Mouse (Mus musculus) stomach, postnatal 0 days (tissue): ENCODE results near the gene Zfp988. TPM values are rescaled to one million over a fixed set of nuclear protein-coding genes. Genes with fewer than 3 reads are reported as not detected.
"Not testable (repeated sequence)": the region's sequence is repeated elsewhere in the genome, so short reads cannot be mapped to it uniquely, and the experiment has no call there.

Experiments used
- ATAC-seq: fragments of 200-750 bp; cut with Nextera tagmentation; 2 replicates; pipeline ENCODE4 v1.8.0; 2017; ENCODE audit not compliant: low FRiP score, low TSS enrichment
- DNase-seq: peaks from one replicate; pipeline ENCODE4 v3.0.0-alpha.2; 2016; ENCODE audit warnings: low spot score
- H3K27ac ChIP-seq: fragments of 300-500 bp; sonication (generic); replicated peaks from 2 replicates; pipeline ENCODE4 v1.5.1; 2014; ENCODE audit warnings: mild to moderate bottlenecking, control low read depth
- H3K27me3 ChIP-seq: fragments of 300-500 bp; sonication (generic); 2 replicates; pipeline ENCODE4 v1.6.1; 2014; ENCODE audit warnings: low read length; ENCODE audit not compliant: control insufficient read depth, insufficient read depth
- H3K36me3 ChIP-seq: fragments of 300-500 bp; sonication (generic); 2 replicates; pipeline ENCODE4 v1.6.1; 2014; ENCODE audit warnings: low read length, mixed read lengths; ENCODE audit not compliant: control insufficient read depth, insufficient read depth
- H3K4me1 ChIP-seq: fragments of 300-500 bp; sonication (generic); replicated peaks from 2 replicates; pipeline ENCODE4 v1.6.1; 2014; ENCODE audit warnings: antibody characterized with exemption; ENCODE audit not compliant: control insufficient read depth, insufficient read depth
- H3K4me2 ChIP-seq: fragments of 300-500 bp; sonication (generic); replicated peaks from 2 replicates; pipeline ENCODE4 v1.6.1; 2014; ENCODE audit warnings: low read depth, mild to moderate bottlenecking, control low read depth, moderate library complexity
- H3K4me3 ChIP-seq: fragments of 300-500 bp; sonication (generic); 2 replicates; pipeline ENCODE4 v1.5.1; 2014; ENCODE audit warnings: low read depth, low read length, control low read depth
- H3K9ac ChIP-seq: fragments of 300-500 bp; sonication (generic); 2 replicates; pipeline ENCODE4 v1.6.1; 2014; ENCODE audit warnings: mild to moderate bottlenecking, low read length, control low read depth, mixed read lengths
- H3K9me3 ChIP-seq: fragments of 300-500 bp; sonication (generic); 2 replicates; pipeline ENCODE4 v1.6.1; 2016; ENCODE audit warnings: low read length; ENCODE audit not compliant: control insufficient read depth
- whole genome bisulfite sequencing: fragments of 180-500 bp; shearing (Covaris S2); extraction: QIAGEN DNeasy Blood & Tissue Kit; methylation state at CpG from one replicate; pipeline ENCODE4 v1.1.7; 2014; 5-methylcytosine and 5-hydroxymethylcytosine counted together
- polyA plus RNA-seq: library from polyadenylated mRNA; unstranded; fragments of >200 nt; fragmentation: Nextera tagmentation; extraction: Ambion mirVana; gene quantifications from 2 replicates; pipeline ENCODE4 v1.2.1, GENCODE M21; 2015

Zfp988 gene
- polyA plus RNA-seq: 0.05 and 0.16 TPM in 2 replicates

DNA sequence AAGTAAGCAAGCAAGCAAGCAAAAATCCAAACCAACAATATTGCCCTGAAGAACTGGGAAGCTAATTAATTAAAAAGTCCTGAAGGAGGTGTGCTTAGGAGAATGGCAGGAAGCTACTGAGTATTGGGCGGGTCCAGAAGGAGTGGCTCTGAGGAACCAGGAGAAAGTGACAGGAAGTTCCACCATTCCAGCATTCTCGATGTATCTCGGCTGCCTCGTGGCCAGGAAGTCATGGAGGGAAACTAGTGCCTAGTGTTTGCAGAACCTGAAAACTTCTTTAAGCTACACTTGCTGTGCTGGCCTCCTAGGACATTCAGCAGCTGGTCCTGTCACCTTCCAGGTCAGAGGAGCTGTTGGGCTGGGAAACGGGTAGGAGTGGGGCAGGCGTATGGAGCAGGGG, at the start of gene Zfp988:
Gene Zfp988 (plus strand): TSS at position 239 of the 400 bp plus-strand sequence.
- H3K4me2 ChIP-seq, H3K4me3 ChIP-seq, ATAC-seq, H3K4me1 ChIP-seq, H3K9me3 ChIP-seq, H3K36me3 ChIP-seq, H3K9ac ChIP-seq, H3K27me3 ChIP-seq, H3K27ac ChIP-seq: not testable (repeated sequence)
- 86% methylated on average over 6 of the region's 6 CpGs for WGBS
- DNase-seq: peak; percentile 14

DNA sequence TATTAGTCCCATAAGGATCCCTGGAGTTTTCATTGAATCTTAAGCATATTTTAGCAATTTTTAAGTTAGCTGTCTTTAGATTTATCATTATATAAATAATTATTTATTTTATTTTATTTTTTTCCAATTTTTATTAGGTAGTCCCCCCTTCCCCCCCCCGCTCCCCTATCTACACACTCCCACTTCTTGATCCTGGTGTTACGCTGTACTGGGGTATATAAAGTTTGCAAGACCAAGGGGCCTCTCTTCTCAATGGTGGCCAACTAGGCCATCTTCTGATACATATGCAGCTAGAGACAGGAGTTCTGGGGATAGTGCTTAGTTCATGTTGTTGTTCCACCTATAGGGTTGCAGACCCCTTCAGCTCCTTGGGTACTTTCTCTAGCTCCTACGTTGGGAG, 42.8 kb upstream of the Zfp988 start:
- not testable (repeated sequence) for H3K27me3 ChIP-seq, ATAC-seq, DNase-seq, H3K4me2 ChIP-seq, H3K9ac ChIP-seq, H3K4me3 ChIP-seq, H3K27ac ChIP-seq, H3K36me3 ChIP-seq, H3K9me3 ChIP-seq, H3K4me1 ChIP-seq
- WGBS: 90% methylated on average over 2 of the region's 3 CpGs

DNA sequence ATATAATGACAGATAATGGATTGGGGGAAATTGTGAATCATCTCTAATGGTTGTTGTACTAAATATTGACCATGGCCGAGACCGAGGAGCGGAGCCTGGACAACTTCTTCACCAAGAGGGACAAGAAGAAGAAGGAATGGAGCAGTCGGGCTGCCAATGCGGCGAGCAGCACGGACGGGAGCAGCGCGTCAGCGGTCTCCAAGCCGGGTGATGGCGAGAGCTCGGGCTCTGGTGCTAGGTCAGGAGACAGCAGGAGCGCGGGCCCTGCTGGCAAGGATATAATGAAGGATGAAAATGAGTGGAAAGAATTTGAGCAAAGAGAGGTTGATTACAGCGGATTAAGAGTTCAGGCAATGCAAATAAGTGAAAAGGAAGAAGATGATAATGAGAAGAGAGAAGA, 38.2 kb upstream of the Zfp988 start:
- WGBS: 91% methylated on average over 16 of the region's 17 CpGs
- not testable (repeated sequence) for H3K4me2 ChIP-seq, H3K36me3 ChIP-seq, H3K4me3 ChIP-seq, H3K9me3 ChIP-seq, DNase-seq, ATAC-seq, H3K27ac ChIP-seq, H3K27me3 ChIP-seq, H3K9ac ChIP-seq, H3K4me1 ChIP-seq

DNA sequence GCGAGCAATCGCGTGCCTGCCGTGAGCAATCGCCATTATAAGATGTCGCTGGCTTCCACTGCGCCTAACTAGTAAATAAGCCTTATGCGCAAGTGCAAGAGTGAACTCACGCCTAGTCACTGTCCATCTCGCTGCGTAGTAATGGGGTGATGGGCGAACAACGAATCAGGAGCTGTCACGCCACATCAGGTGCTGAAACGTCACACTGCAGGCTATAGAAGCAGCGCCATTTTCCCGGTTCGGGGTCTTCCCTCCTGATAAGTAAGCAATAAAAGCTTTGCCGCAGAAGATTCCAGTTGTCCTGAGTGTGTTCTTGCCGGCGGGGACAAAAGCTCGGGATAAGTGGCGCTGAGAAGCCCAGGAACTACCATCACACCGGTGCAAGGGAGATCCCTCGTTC, 36.7 kb upstream of the Zfp988 start:
- H3K27me3 ChIP-seq, ATAC-seq, H3K36me3 ChIP-seq, H3K9ac ChIP-seq, H3K4me3 ChIP-seq, H3K4me1 ChIP-seq, H3K27ac ChIP-seq, H3K4me2 ChIP-seq, H3K9me3 ChIP-seq, DNase-seq: not testable (repeated sequence)
- WGBS: 86% methylated on average over 25 of the region's 25 CpGs

DNA sequence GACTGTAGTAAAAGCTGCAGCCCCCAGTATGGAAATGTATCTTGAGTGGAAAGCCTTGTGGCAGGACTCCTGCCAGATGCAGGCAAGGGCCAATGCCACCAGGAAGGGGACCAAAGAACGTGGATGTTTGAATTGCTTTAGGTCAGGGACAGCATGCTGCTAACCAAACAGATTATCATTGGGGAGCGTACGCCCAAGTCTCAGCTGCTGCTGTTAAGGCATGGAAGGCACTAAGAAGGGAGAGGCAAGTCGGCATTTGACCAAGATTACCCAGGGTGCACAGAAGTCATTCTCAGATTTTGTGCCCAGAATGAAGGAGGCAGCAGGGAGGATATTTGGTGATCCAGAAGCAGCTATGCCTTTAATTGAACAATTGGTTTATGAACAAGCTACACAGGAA, 35.4 kb upstream of the Zfp988 start:
- H3K4me2 ChIP-seq, H3K27me3 ChIP-seq, ATAC-seq, DNase-seq, H3K36me3 ChIP-seq, H3K4me3 ChIP-seq, H3K27ac ChIP-seq, H3K4me1 ChIP-seq, H3K9me3 ChIP-seq, H3K9ac ChIP-seq: not testable (repeated sequence)
- 83% methylated on average over 4 of the region's 4 CpGs for WGBS

DNA sequence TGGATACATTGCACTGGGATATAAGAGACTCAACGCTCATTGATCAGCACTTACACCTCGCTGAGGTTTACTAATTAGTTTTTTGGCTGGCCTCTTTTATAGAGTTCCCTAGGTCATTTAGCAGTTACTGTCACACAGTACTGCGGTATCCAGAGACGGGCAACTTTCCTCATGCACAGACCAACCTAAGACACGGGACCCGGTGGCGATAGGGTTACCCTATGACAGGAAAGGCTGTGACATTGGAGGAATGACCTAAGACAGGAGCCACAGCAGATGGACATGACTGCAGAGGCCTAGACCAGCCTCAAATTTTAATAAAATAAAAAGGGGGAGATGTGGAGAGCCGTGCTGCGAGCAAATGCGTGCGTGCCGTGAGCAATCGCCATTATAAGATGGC, 33.9 kb upstream of the Zfp988 start:
- H3K4me1 ChIP-seq, H3K36me3 ChIP-seq, H3K27me3 ChIP-seq, H3K4me2 ChIP-seq, H3K4me3 ChIP-seq, ATAC-seq, H3K9ac ChIP-seq, H3K27ac ChIP-seq, H3K9me3 ChIP-seq, DNase-seq: not testable (repeated sequence)
- 89% methylated on average over 11 of the region's 13 CpGs for WGBS

DNA sequence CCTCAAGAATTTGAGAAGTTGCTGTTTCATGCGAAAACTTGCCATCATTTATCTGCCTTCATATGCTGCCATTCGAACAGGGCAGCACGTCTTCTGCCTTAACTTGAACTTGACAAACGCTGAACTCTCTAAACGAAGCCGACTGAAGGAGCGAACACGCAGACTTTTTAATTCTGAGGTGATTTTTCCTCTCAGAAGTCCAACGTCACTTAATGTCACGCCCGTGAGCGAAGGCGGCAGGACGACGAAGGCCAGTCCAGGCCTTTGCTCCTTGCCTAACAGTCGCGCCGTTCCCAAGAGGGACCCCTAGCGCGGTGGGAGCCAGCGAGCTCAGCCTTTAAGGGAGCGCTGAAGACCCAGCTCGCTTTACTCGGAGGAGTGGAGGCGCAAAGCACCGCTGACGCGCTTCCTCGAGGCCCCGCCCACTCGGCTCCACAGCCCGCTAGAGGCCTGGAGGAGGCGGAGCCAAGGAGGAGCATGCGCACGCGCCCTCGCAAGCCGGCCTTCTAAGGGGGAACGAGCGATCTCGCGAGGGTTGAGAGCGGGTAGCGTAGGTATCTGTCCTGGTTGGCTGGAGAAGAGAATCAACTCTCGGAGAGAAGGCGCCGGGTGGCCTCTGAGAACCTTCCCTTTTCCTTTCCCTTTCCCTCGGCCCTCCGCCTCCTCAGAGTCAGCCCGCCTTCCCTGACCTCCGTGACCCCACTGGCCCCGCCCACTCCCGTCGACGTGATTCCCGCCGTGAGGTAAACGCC, 30.3 kb upstream of the Zfp988 start:
- peak; percentile 75 for ATAC-seq
- WGBS: 47% methylated on average over 47 of the region's 58 CpGs
- H3K4me3 ChIP-seq: peak overlapping the region; percentile 1; the same call in 1 of the 2 replicates

DNA sequence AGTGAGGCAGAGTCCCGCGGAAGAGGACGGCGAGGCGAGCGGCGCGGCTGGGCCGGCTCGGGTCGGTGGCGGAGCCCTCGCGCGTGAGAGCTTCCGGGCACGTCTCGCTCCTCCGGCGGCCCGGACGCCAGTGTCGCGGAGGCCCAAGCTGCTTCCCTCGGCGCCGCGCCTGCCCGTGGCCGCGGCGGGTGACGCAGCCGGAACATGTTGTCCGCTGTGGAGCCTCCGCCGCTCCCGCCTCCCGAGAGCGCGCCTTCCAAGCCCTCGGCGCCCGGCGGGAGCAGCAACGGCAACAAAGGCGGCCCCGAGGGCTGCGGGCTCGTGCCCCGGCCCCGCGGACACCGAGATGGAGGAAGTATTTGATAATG, 29.7 kb upstream of the Zfp988 start:
- ATAC-seq, H3K9me3 ChIP-seq, H3K4me1 ChIP-seq, H3K27me3 ChIP-seq, DNase-seq, H3K9ac ChIP-seq, H3K27ac ChIP-seq, H3K36me3 ChIP-seq: not testable (repeated sequence)
- Histone ChIP-seq H3K4me2 (0 out of 2 replicates have a peak overlapping the region, but pooled peaks have one; percentile 5), H3K4me3 (0 out of 2 replicates have a peak overlapping the region, but pooled peaks have one; percentile 1)
- 31% methylated on average over 50 of the region's 54 CpGs for WGBS

More for the DNA sequence above, 30.3 kb upstream of the Zfp988 start:
- not testable (repeated sequence) for H3K9me3 ChIP-seq, H3K9ac ChIP-seq, H3K27me3 ChIP-seq, H3K27ac ChIP-seq, H3K36me3 ChIP-seq, H3K4me1 ChIP-seq
- peak; percentile 22 for DNase-seq
- H3K4me2 ChIP-seq: 0 out of 2 replicates have a peak overlapping the region, but pooled peaks have one; percentile 5

DNA sequence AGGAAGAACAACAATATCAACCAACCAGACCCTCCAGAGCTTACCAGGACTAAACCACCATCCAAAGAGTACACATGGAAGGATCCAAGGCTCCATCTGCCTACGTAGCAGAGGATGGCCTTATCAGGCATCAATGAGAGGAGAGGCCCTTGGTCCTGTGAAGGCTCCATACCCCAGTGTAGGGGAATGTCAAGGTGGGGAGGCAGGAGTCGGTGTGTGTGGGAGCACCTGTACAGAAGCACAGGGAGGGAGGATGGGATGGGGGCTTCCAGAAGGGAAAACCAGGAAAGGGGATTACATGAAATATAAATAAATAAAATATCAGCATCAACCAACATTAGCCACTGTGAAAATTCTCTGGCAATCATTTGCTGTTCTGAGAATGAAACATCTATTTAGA, 25.1 kb upstream of the Zfp988 start:
- H3K4me1 ChIP-seq, H3K9me3 ChIP-seq, DNase-seq, ATAC-seq, H3K27ac ChIP-seq, H3K27me3 ChIP-seq, H3K36me3 ChIP-seq, H3K9ac ChIP-seq, H3K4me3 ChIP-seq, H3K4me2 ChIP-seq: not testable (repeated sequence)
- 73% methylated on average over 2 of the region's 2 CpGs for WGBS
